Mouse (Mus musculus) left cerebral cortex, adult 2 months (tissue): Measurements from ENCODE around the gene Ppm1d. TPM values are rescaled to one million over a fixed set of nuclear protein-coding genes. Genes with fewer than 3 reads are reported as not detected.

Experiments used
- DNase-seq, 2 experiments: peaks; one replicate each; pipeline ENCODE4 v3.0.0; 2021 to 2022; ENCODE audit warnings: low spot score in 2 of 2, mixed read lengths in 1 of 2; ENCODE audit errors: extremely low spot score in 1 of 2
- H3K27ac ChIP-seq: fragments of 200-600 bp; 2 replicates; pipeline ENCODE4 v1.8.1; 2022
- H3K4me3 ChIP-seq: fragments of 200-600 bp; 2 replicates; pipeline ENCODE4 v1.8.1; 2022
- CTCF ChIP-seq: fragments of 200-600 bp; IDR thresholded peaks from 2 replicates; pipeline ENCODE4 v1.8.1; 2022; ENCODE audit warnings: antibody characterized with exemption, mild to moderate bottlenecking, moderate library complexity
- intact Hi-C: fragments of 180-260 bp; cut with DNase I; formaldehyde crosslinking; loops from one replicate; pipeline ENCODE4 v1.15.1; 2025
- total RNA-seq, 2 experiments: library from RNA; stranded (reverse); gene quantifications; 2 replicates each; pipeline ENCODE4 v1.2.3; 2021

Ppm1d gene
- total RNA-seq, 2 experiments from 2014 or later, result 17.7 to 18.0 TPM

GRCm38 (mm10) chr11:85301836-85302235 is 9.2 kb upstream of the Ppm1d start:
- intact Hi-C loops, result no loop called here
- no peak overlapping the region for H3K27ac ChIP-seq
- no peak for TF ChIP-seq CTCF
- H3K4me3 ChIP-seq, result no peak overlapping the region
- no peak for DNase-seq

- TF ChIP-seq CTCF, result no peak
- DNase-seq, result no peak
- Histone ChIP-seq H3K4me3 (no peak overlapping the region), H3K27ac (no peak overlapping the region)
- intact Hi-C loops, result no loop called here
Measured at GRCm38 (mm10) chr11:85306577-85307260, 4.3 kb upstream of the Ppm1d start.

- no peak overlapping the region for H3K27ac ChIP-seq
- no peak; the same call in 1 of the 2 replicates for TF ChIP-seq CTCF
- DNase-seq, result no peak
- intact Hi-C loops, result no loop called here
- no peak overlapping the region for H3K4me3 ChIP-seq
Measured at GRCm38 (mm10) chr11:85308799-85309198, 2.2 kb upstream of the Ppm1d start.

GRCm38 (mm10) chr11:85310407-85310712 is 684 bp upstream of the Ppm1d start:
- Histone ChIP-seq H3K4me3 (peak overlapping the region; percentile 75), H3K27ac (peak overlapping the region; percentile 97)
- DNase-seq, result no peak
- TF ChIP-seq CTCF, result no peak
- intact Hi-C loops, result loop anchor here (2.0 to 5.0 kb wide), 3 partner anchors 42 to 168 kb away; partner anchors contain the start of genes Appbp2, Bcas3 and Usp32

GRCm38 (mm10) chr11:85311645-85312490 is 824 bp downstream of the Ppm1d start:
- DNase-seq, result peak; percentile 22 to 24
- Histone ChIP-seq H3K4me3 (peak overlapping the region; percentile 75), H3K27ac (peak overlapping the region; percentile 94)
- TF ChIP-seq CTCF, result peak; percentile 54
- intact Hi-C loops, result loop anchor here (2.0 to 5.0 kb wide), 3 partner anchors 41 to 170 kb away; partner anchors contain the start of genes Appbp2, Bcas3 and Usp32

GRCm38 (mm10) chr11:85312818-85313217 is 1.8 kb downstream of the Ppm1d start:
- Histone ChIP-seq H3K27ac (no peak overlapping the region), H3K4me3 (peak overlapping the region; percentile 75)
- TF ChIP-seq CTCF, result no peak
- intact Hi-C loops, result loop anchor here (5.0 kb wide), 1 partner anchor 171 kb away; the partner anchor contains the start of gene Usp32
- peak in 1 of 2 experiments; percentile 33 for DNase-seq

GRCm38 (mm10) chr11:85313361-85313760 is 2.3 kb downstream of the Ppm1d start:
- no peak overlapping the region for H3K27ac ChIP-seq
- H3K4me3 ChIP-seq, result peak overlapping the region; percentile 75
- intact Hi-C loops, result loop anchor here (5.0 kb wide), 1 partner anchor 171 kb away; the partner anchor contains the start of gene Usp32
- DNase-seq, result no peak
- no peak for TF ChIP-seq CTCF

- intact Hi-C loops, result no loop called here
- no peak overlapping the region for H3K4me3 ChIP-seq
- H3K27ac ChIP-seq, result no peak overlapping the region
- TF ChIP-seq CTCF, result no peak
- DNase-seq, result no peak
Measured at GRCm38 (mm10) chr11:85323567-85324330, 12.7 kb downstream of the Ppm1d start.

- H3K27ac ChIP-seq, result no peak overlapping the region
- no peak for DNase-seq
Measured at GRCm38 (mm10) chr11:85328717-85329116, 17.7 kb downstream of the Ppm1d start.

GRCm38 (mm10) chr11:85329167-85329894 is 18.3 kb downstream of the Ppm1d start:
- H3K27ac ChIP-seq, result no peak overlapping the region
- TF ChIP-seq CTCF, result no peak
- intact Hi-C loops, result no loop called here
- DNase-seq, result no peak
- no peak overlapping the region for H3K4me3 ChIP-seq

More at GRCm38 (mm10) chr11:85328717-85329116, 17.7 kb downstream of the Ppm1d start:
- intact Hi-C loops, result no loop called here
- H3K4me3 ChIP-seq, result no peak overlapping the region
- TF ChIP-seq CTCF, result no peak

GRCm38 (mm10) chr11:85334778-85335177 is 23.7 kb downstream of the Ppm1d start:
- Histone ChIP-seq H3K4me3 (no peak overlapping the region), H3K27ac (no peak overlapping the region)
- intact Hi-C loops, result no loop called here
- TF ChIP-seq CTCF, result peak; percentile 59
- peak; percentile 18 to 21 for DNase-seq
